Mouse (Mus musculus): Measurements from ENCODE around the gene Phactr2.

Gene Phactr2

DNA sequence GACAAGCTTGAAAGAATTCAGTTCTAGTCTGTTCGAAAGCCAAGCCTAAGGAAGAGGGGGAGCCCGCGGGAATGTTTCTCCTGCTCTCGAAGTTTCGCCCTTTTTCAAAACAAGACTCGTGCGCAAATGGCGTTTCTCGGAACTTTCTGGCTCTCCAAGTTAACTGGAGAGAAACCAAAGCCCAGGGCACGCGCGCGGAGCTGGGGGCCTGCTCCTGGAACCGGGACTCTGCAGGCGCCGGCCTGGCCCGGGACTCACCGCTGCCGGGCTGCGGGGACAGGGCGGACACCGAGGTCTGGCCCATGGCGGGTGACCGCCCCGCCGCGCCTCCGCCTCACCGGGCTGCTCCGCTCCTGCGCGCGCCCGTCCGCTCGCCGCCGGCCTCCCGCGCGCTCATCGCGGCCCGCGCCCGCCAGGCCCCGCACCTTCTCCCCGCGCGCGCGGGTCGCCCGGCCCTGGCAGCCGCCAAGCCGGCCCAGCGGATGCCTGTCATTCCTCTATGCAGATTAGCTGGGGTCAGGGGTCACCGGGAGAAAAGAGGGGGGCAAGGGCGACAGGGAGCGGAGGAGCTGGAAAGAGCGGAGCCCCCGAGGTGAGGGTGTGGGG lies 150.3 kb downstream of the Phactr2 start:
- DNase-seq = peak; percentile 56 to 67

DNA sequence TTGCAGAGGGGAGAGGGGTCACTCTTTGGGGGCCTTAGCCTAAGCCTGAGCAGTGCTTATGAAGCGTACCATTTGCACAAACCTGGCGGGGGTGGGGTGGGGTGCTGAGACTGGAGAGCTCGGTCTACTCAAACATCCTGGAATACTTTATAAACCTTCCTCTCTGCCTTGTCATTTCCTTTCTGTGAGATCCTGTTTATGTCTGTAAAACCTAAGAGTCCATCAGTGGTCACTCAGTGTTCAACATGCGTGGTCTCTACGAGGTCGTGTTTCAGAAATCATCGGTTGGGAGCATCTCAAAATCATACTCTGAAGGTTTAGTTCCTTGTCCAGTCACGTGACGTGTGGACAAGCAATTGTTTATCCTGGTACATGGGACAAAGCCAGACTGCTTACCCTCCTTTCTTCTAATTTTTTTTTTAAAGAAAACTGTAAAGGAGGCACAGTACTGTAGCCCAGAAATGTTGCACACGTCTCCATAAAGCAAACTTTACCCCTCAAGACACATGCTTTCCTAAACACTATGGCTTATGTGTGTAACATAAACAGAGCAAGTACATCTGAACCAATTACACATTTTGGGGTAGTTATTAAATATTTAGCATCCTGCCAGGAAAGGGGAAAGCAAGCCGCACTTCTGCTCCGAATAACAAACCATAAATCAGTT lies 150.9 kb downstream of the Phactr2 start:
- DNase-seq = peak; percentile 3 to 8

DNA sequence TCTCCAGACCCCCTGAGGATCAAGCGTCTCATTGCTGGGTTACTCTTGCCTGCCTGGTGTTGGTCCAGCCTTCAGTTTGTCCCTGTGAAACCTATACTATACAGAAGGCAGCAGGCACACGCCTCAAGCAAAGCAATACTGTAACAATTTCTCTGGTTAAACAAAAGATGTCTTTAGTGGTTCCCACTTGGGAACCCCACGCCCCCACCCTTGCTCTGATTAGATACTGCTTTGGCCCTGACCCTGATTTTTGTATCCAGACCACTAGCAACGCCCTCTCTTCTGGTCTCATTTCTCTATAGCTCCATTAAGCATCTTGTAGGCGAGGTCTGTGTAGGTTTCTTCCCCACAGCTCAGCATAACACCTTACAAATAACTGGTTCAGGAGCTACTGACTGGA lies 159.2 kb downstream of the Phactr2 start:
- no peak for DNase-seq

DNA sequence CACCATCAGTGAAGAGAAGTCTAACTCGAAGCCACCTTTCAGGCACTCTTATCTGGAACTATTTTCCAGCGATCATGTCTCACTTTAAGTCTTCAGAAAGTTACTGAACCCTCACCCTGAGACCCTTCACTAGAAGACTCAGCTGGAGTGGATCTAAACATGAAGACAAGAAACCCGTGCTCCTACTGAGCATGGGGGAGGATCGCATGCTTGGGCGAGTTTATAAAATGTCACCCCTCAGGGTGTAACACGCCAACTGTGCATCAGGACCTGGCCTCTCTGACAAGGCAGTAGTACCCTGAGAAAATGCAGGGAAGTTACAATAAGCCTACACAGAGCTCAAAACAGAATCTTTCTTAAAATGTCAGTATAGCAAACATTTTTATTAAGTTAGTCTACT lies 161.6 kb downstream of the Phactr2 start:
- no peak for DNase-seq

DNA sequence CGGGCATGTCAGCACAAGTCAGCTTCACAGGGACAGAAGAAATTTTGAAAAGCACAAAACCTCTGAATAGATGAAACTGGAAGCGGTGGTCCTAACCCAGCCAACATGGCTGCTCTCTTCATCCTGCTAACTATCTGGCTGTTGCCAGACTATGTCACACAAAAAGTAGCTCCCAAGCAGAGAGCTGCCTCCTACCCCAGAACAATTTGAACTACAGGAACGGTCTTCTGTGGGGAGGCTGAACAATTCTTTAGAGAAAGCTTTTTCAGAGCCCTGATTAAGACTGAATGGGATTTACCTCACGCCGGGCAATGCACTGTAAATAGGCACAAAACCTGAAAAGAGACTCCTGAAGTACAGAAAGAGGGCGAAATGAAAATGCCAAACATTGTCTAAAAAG lies 162.6 kb downstream of the Phactr2 start:
- no peak for DNase-seq

DNA sequence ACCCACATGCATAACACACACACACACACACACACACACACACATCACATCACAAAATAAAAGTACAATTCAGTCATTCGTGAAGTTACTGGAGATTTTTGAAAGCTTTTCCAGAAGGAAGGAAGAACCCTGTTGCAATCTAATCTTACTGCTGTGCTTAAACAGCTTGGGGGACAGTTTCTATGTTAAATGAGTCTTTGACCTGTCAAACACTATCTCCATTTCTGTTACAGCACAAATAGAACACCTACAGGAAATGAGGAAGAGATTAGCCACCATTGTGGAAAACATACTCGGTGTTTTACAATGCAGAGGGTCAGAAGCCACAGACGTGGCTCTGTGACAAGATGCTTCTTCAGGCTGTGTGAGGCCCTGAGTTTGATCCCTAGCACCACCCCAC lies 164.1 kb downstream of the Phactr2 start:
- DNase-seq = no peak

DNA sequence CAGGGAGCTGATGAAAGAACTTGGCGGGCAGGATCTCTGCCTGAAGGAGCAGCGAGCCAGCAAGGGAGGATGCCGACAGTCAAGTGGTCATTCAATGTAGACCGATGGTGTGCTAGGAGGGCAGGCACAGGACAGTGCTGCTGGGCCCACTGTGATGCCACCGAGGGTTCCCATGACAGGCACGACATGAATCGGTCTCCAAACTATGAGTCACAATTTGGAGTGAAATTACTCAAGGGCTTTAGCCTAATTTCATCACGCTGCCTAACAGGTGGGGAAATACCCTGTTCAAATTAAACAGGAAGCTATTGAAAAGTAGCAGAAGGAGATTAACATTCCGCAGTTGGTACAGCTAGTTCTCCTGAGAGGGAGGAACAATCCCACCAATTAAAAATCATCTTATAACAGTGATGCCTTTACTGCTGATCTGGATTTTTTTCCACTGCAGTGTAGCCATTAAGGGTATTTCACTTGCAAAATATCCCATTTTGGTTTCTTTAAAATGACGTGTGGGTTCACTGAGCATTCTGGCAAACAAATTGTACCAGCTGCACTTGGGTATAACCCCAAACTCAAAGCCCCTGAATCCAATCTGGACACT lies 169.5 kb downstream of the Phactr2 start:
- peak; percentile 5 to 10 for DNase-seq

DNA sequence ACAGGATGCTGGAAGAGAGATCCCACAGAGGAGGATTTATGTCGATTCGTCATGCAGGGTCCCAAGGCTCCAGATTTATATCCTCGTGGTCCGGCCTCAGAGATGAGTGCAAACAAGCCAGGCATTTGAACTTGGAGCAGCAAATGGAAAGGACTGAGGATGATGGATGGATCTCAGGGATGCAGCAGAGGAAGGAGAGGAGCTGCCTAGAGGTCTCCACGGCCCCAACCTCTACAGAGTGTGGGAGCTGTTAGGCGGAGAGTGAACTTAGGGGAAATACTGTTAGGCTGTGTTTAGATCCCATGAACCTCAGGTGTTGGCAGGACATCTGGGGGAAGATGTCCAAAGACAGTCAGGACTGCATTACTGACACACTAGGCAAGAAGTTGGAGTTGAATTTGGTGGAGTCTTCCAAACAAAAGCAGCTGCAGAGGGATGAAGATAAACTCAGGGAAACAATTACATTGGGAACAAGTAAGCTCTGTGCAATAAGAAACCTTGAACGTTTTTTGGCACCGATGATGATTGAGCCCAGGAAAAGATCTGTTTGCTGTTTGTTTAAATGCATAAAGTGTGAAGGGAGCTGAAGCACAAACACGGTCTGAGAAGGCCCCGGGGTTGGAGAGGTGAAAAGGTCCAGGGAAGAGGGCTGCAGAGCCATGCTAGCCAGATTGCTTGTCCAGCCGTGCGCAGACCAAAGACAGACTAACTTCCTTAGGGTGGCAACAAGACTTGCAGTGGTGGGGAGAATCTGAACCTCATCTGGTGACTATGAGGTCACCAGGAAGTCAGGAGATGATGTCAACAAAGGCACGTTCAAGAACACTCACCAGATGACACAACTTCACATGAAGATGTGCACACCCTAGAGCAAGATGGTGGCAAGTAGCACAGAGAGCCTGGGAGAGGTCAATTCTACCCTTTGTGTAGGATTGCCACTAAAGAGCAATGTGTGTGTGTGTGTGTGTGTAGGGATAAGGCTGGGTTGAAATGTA lies 170.6 kb downstream of the Phactr2 start:
- no peak for DNase-seq

DNA sequence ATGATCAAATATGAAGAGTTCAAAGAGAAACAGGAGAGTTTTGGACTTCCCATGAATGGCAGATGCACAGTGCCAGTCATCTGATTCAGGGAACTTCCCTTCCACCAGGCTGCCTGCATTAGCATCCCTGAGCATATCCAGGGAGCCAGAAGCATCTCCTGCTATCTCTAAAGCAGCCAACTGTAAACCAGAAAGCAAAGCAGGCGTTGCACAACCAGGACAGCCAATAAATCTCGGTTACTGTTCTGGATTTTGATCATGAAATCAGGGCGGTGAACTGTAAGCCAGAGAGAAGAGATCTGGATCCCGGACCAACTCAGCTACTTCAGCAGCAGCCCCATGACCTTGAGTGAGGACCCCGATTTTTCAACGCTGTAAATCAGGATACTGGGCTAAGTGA lies 173.6 kb downstream of the Phactr2 start:
- DNase-seq = no peak

DNA sequence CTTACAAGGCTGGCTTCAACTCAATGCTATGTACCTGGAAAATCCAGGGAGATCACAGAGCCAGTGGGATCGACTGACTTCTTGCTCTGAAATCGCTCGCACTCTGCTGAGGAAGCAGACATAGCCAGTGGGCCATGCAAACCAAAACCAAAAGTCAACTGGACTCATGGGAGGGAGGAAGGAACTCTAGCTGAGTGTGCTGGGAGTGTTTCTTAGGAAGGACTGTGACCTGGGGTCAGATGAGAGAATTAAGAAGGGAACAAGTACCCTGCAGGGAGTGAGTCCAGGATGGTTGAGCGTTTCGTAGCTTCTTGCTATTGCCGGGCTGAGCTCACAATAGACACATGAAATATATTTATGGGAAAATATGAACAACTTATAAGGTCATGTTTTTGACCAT lies 174.0 kb downstream of the Phactr2 start:
- no peak for DNase-seq

DNA sequence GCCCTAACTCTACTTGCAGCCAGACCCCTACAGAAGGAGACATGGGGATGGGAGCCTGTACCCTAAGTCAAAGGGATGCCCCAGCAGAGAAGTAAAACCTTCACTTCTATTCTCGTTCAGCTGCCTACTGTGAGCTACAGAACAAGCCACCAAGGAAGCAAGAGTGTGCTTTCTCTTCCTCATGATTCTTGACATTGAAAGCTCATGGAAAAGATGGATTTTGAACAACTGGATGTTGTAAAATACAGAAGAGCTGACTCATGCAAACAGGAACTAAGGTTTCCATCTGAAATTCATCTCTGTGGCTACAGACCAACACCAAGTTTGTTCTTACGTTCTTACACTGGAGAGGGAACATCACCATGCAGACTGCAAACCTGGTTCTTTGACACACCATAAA lies 179.3 kb downstream of the Phactr2 start:
- DNase-seq = no peak

DNA sequence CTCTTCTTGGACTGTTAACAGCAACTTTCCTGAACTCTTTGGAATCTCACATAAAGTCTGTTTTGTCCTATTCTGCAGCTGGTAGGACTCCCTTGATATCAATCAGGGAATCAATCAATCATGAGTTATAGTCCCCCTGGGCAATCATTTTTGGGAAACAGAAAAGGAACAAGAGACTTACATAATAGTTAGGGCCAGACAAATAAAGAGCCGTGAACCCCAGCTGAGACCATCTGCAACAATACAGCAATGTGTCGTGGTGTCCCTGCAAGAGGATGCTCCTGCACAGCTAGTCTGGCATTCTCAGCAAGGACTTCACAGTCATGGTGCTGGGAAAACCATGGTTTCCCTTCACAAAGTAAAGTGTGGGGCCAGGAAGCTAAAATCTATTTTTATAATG lies 182.2 kb downstream of the Phactr2 start:
- peak in 1 of 2 experiments; percentile 8 for DNase-seq

DNA sequence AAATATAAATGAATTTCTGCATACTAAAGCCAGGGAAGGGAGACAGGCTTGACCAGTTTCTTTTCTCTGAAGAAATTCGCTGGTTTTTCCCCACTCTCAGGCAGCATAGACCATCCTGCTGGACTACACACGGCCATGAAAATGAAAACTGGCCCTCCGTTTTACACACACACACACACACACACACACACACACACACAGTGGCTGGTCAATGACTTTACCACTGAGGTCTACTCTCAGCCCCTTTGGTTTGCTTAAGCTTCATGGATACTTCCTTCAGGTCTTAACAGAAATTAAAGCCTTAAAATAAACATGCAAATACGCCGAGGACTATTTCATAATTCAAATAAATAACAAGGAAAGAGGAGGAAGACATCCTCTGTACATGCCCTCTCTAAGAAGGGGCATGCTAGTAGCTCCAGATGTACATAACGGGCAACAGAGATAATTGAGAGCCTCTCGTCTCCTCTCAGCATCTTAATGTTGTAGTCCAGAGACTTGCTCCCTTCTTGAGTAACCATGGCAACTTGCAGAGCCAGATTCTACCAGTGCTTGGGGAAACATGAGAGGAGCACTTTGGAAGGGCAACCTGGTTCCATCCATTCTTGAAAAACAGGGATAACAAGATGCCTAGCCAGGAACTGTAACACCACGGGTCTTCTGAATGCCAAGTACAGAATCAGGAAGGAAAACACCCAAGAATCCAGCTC lies 184.8 kb downstream of the Phactr2 start:
- DNase-seq = no peak

DNA sequence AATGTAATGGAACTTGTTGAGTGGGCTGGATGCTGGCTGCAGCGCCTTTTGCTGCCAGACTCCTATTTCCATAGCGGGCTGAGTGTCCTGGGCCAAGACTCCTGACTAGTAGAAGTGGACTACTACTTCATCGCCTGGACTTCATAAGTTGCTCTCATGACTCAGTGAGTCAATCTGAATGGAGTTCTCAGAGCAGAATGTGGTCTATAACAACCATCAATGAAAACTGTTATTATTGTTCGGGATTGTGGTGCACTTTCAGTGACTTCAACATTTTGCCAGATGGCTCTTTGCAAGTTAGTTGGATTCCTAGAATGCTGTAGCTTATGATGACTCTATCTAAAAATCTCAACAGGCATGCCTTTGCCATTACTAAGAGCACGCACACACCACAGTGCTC lies 185.9 kb downstream of the Phactr2 start:
- DNase-seq = no peak

DNA sequence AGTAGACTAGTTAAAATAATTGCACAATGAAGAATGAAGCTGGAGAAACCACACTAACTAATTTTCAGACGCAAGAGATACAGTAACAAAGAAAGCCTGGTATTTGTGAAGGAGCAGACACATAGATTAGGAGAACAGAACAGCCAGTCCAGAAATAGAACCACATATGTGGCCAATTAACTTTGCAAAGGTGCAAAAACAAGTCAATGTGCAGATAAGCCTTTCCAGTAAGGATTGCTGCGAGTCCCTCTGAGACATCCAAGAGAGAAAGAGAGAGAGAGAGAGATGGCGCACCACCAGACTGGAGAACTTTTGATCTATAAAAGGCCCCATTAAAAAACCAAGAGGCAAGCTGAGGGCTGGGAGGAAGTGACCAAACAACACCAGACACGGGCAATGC lies 190.8 kb downstream of the Phactr2 start:
- no peak for DNase-seq

DNA sequence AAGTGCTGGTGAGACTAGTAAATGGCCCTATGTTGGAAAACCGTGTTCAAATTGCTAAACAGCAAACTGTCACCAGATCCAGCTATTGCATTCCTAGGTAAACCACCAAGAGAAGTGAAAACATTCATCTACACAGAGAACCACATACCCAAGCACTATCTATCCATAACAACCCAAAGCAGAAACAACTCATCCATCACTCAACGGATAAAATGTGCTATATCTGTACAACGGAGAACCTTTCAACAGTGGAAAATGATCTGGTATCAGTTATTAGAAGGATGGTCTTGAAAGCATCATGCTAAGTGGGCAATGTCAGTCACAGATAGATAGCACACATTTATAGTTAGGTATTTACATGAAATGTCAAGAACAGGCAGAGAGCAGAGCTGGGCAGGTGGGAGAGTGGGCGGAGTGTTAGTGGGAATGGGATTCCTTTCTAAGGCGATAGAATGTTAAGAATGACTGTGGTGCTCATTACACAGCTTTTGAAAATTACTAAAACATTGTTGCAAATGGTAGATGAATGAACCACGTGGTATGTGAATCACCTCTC lies 193.8 kb downstream of the Phactr2 start:
- no peak for DNase-seq

DNA sequence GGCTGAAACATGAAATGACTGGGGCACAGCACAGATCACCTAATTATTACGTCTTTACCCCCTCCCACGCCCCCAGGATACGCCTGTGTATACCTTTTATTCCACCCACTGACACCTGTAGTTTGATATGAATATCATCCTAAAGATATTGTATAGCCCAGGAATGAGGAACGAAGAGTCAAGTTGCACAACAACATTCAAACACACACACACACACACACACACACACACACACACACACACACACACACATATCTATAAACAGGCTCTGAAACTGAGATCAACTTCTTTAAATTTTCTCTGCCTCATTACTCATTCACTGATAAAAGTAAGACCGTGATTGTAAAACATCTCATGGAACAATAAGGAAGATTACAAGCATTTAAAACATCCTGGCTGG lies 197.9 kb downstream of the Phactr2 start:
- no peak for DNase-seq

DNA sequence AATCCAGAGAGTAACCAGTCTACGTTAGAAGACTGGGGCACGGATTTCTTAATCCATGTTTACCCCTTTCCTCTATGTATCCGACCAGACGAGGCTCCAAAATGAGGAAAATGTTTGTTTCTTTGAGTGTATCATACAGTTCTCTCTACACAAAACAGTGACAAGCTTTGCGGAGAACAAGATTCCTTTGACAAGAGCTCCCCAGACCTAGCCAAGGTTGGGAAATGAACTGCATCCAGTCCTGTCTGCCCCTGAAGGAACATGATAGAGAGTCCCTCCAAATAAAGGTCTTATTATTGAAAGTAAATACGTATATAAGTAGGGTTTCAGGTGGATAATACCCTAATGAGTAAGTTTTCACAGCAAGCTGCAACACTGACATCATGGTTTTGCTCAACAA lies 199.1 kb downstream of the Phactr2 start:
- no peak for DNase-seq

DNA sequence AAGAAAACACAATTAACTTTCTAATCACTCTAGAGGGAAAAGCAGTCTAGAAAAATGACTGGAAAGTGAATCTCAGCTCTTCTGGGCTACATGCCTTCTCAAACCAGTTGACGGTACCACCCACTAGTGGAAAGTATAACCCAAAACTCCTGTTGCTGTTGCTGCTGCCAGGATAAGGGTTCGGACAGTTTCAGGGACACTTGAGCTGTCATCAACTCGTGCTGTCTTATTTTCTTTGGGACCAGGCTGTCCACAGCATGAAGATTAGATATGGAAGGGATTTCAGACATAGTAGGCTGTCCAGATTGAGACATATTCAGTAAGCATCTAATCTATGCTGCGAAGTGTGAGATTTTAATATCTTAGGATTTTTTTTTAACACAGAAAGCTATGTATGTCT lies 199.5 kb downstream of the Phactr2 start:
- no peak for DNase-seq

DNA sequence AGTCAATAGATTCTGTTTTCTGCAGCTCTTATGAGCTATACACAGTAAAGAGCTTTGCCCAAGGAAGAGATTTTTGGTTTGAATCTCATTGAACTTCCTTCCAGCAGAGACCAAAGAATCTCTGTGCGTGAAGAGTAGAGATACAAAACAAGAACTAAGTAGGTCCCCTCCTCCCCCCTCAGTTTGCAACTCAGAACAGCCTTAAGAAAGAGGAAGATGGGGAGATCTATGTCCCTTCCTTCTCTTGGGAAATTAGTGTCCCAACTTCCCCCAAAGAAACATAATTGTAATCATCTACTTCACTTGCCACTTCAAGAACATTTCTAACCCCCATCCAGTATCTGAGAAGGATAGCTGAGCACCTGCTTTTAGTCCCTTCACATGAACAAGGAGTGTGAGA lies 200.5 kb downstream of the Phactr2 start:
- DNase-seq = no peak

DNA sequence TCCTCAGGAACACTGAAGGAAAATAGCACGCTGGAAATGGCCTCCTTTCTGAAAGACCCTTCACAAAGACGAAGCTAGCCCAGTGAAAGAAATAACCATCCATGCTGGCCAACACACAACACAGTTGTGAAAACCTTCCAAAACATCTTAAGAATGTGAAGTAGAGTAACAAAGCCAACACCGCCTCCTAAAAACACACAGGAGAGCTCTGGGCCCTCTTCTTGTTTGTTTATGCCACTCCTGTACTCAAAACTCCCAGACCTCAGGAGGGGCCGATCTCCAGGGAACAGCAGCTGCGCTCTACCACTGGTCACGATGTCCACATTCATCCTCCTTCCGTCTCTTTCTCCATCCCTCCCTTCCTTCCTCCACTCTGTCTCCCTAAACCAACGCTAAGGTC lies 202.5 kb downstream of the Phactr2 start:
- no peak for DNase-seq

DNA sequence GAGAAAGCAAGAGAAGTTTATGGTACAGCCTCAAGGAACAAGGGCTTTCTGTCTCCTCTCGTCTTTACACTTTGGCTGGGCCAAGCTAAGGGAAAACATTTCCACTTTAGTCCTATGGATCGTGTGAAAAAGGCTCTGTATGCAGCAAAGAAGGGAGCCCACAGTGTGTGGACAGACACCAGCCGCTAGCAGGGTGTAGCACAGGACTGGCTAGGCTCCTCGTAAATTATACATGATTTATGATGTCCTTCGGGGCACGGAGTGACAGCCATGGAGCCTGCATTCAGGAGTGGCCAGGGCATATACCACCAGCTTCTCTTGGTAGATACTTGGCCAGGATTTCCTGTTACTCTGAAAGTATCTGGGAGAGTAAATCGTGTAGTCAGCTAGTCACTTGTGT lies 203.1 kb downstream of the Phactr2 start:
- no peak for DNase-seq
